Mouse (Mus musculus) thymus, adult 2 months (tissue): ENCODE results near the gene Gck. TPM values are rescaled to one million over a fixed set of nuclear protein-coding genes. Genes with fewer than 3 reads are reported as not detected.

Source experiments
- DNase-seq: peaks from one replicate; pipeline ENCODE4 v3.0.0; 2021
- H3K27ac ChIP-seq: fragments of 200-500 bp; 2 replicates; pipeline ENCODE4 v1.5.1; 2012; ENCODE audit warnings: low read length, control low read depth; ENCODE audit not compliant: control insufficient read depth, insufficient read depth
- H3K27me3 ChIP-seq: fragments of 200-500 bp; 2 replicates; pipeline ENCODE4 v1.6.1; 2012; ENCODE audit warnings: mild to moderate bottlenecking, low read length, moderate library complexity, mixed read lengths; ENCODE audit not compliant: control insufficient read depth, insufficient read depth
- H3K36me3 ChIP-seq: fragments of 200-500 bp; 2 replicates; pipeline ENCODE4 v1.6.1; 2012; ENCODE audit warnings: mild to moderate bottlenecking, low read length, moderate library complexity; ENCODE audit not compliant: control insufficient read depth, insufficient read depth
- H3K4me1 ChIP-seq: fragments of 200-500 bp; replicated peaks from 2 replicates; pipeline ENCODE4 v1.6.1; 2012; ENCODE audit warnings: low read length; ENCODE audit not compliant: control insufficient read depth, insufficient read depth
- H3K4me3 ChIP-seq: fragments of 200-500 bp; 2 replicates; pipeline ENCODE4 v1.5.1; 2012; ENCODE audit warnings: mild to moderate bottlenecking, low read length, control low read depth, moderate library complexity; ENCODE audit not compliant: control insufficient read depth, insufficient read depth
- CTCF ChIP-seq: fragments of 200-500 bp; IDR thresholded peaks from 2 replicates; pipeline ENCODE4 v1.5.1; 2012; ENCODE audit warnings: mild to moderate bottlenecking, control low read depth, low read length, moderate library complexity, borderline replicate concordance; ENCODE audit not compliant: control insufficient read depth, poor library complexity, insufficient read depth; ENCODE audit errors: extremely low read depth
- POLR2A ChIP-seq: fragments of 200-500 bp; IDR thresholded peaks from 2 replicates; pipeline ENCODE4 v1.6.1; 2012; ENCODE audit warnings: mild to moderate bottlenecking, low read length, control low read depth, moderate library complexity; ENCODE audit not compliant: control insufficient read depth, poor library complexity, insufficient read depth; ENCODE audit errors: extremely low read depth
- WGBS: fragments of 180-500 bp; shearing (Covaris S2); methylation state at CpG from one replicate; pipeline ENCODE4 v1.1.7; 2018; 5-methylcytosine and 5-hydroxymethylcytosine counted together
- polyA plus RNA-seq: library from polyadenylated mRNA; depleted of rRNA; stranded (reverse); fragments of >200 nt; gene quantifications from 2 replicates; pipeline ENCODE4 v1.2.3, GENCODE M21; 2012

Gene Gck
- polyA plus RNA-seq, 1 experiment: 0.58 TPM

DNA sequence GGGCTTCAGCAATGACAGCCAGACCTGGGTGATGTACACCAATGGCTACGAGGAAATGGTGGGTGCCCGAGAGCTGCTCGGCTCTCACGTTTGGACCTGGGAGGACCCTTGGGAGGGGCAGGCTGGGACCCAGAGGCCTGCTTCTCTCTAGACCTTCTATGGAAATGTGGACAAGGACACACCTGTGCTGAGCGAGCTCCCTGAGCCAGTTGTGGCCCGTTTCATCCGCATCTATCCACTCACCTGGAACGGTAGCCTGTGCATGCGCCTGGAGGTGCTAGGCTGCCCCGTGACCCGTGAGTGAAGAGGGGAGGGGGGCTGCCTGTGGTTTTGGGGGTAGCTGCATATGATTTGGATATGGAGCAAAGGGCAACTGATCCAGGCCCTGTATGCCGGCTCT, 81.6 kb downstream of the Gck start:
- H3K4me3 ChIP-seq: no peak overlapping the region
- H3K27me3 ChIP-seq: no peaks in the 10 kb centered on the region; the same call in 1 of the 2 replicates
- no peak for TF ChIP-seq POLR2A
- no peak for TF ChIP-seq CTCF
- H3K27ac ChIP-seq: no peak overlapping the region
- WGBS: 92% methylated on average over 12 of the region's 12 CpGs
- peaks cover 6% of the 10 kb centered on the region; the same call in 1 of the 2 replicates for H3K36me3 ChIP-seq
- no peaks in the 10 kb centered on the region for H3K4me1 ChIP-seq
- DNase-seq: no peak

DNA sequence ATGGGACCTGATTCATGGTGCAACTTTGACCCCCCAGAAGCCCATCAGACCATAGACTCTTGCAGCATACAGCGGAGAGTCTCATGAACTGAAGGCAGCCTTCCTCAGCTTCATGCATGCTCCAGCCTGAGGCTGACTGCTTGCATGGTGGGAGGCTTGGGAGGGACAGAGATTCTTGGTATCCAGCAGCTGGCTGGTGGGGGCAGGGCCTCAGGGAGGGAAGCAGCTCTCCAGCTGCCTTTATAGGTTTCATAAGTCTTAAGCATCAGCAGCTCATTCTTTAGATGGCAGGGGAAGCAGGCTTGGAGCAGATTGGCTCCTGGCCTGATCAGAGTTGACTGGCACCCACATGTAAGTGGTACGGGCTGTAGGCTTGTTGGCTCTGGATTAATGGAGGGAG, 82.7 kb downstream of the Gck start:
- Histone ChIP-seq H3K27ac (no peak overlapping the region), H3K27me3 (peaks cover 2% of the 10 kb centered on the region), H3K4me1 (peaks cover 2% of the 10 kb centered on the region; the same call in 1 of the 2 replicates), H3K4me3 (no peak overlapping the region), H3K36me3 (peaks cover 3% of the 10 kb centered on the region; the same call in 1 of the 2 replicates)
- DNase-seq: no peak
- WGBS: 100% methylated on average over 2 of the region's 2 CpGs
- TF ChIP-seq POLR2A (no peak), CTCF (no peak)

DNA sequence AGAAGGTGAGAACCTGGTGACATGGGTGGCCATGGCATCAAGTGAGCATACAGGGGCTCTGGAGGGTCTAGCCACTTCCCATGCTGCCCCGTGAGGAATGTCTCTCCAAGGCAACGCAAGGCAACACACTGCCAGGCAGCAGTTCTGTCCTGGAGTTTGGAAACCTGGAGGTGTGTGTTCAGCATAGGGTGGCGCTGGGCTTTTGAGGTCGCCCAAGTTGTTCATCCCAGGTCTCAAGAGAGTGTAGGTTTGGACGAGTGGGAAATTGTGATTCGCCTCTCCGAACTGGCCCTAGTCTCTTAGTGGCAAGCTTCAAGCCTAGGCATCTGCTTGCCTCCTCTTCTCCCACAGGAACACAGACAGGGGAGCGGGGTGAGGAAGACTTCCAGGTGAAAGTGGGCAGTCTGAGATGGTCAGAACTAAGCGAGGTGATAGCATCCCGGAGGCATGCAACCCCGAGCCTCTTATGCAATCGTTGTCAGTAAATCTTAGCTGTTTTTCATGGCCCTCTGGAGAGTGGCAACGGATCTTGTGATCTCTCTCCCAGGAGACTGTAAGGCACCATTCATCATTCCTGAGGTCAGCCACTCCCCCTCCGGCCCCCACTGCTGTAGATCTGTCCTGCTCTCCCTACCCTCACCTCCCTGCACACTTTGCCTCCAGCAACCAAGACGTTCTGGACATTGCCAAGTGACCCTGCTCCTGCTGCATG, 87.3 kb downstream of the Gck start:
- Histone ChIP-seq H3K4me1 (peaks cover 12% of the 10 kb centered on the region), H3K27ac (no peak overlapping the region), H3K36me3 (no peaks in the 10 kb centered on the region), H3K4me3 (no peak overlapping the region), H3K27me3 (peaks cover 14% of the 10 kb centered on the region)
- whole genome bisulfite sequencing: 54% methylated on average over 15 of the region's 15 CpGs
- TF ChIP-seq CTCF (no peak), POLR2A (no peak)
- DNase-seq: no peak

DNA sequence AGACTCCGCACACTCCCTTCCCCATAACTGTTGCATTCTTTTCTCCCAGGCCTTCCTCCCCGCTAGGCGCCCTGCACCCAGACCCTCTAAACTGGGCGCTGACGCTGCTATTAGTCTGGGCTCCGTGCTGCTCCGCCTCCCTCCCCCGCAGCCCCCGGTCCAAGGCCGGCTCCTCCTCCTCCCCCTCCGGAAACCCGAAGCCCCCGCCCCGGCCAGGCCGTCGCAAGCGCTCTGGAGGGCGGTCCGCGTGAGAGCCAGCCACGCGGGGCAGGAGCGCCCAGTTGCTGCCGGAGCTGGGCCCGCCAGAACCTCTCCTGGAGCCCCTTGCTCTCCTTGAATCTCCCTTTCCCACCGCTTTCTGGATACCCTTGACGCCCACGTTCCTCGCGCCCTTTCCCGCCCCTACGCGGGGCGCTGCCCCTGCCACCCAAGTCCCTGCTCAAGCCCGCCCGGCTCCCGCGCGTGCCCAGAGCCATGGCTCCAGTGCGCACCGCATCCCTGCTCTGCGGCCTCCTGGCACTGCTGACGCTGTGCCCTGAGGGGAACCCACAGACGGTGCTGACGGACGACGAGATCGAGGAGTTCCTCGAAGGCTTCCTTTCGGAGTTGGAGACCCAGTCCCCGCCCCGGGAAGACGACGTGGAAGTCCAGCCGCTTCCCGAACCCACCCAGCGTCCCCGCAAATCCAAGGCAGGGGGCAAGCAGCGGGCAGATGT, 88.0 kb downstream of the Gck start, which contains the start of gene Aebp1:
TSS of gene Aebp1 (plus strand) at position 270 of the 716 bp plus-strand sequence.
- no peak for TF ChIP-seq POLR2A
- no peak for TF ChIP-seq CTCF
- DNase-seq: peak; percentile 18
- no peaks in the 10 kb centered on the region for H3K36me3 ChIP-seq
- WGBS: 5% methylated on average over 59 of the region's 59 CpGs
- no peak within 1 kb of the TSS for H3K27ac ChIP-seq
- peaks cover 12% of the 10 kb centered on the region for H3K4me1 ChIP-seq
- peaks cover 14% of the 10 kb centered on the region for H3K27me3 ChIP-seq
- peak within 1 kb of the TSS; percentile 30 for H3K4me3 ChIP-seq

DNA sequence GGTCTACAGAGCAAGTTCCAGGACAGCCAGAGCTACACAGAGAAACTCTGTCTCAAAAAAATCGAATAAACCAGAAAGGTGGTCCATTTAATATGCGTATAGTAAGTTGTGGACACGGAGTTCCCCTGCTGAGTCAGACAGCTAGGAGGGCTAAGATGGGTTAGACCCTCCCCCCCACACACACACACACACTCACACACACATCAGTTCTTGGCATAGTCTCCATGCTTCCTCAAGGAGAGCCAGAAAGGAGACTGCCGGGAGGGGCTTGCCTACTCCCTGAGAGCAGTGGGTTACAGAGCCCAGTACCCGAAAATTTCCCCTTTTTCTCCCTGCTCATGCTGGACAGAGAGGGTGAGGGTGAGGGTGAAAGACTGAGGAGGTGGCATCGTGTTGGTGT, 89.2 kb downstream of the Gck start:
- Histone ChIP-seq H3K4me1 (peaks cover 12% of the 10 kb centered on the region), H3K27ac (no peak overlapping the region), H3K27me3 (peaks cover 14% of the 10 kb centered on the region), H3K4me3 (no peak overlapping the region), H3K36me3 (no peaks in the 10 kb centered on the region)
- DNase-seq: no peak
- 46% methylated on average over 6 of the region's 6 CpGs for WGBS
- TF ChIP-seq CTCF: no peak
- no peak for TF ChIP-seq POLR2A

DNA sequence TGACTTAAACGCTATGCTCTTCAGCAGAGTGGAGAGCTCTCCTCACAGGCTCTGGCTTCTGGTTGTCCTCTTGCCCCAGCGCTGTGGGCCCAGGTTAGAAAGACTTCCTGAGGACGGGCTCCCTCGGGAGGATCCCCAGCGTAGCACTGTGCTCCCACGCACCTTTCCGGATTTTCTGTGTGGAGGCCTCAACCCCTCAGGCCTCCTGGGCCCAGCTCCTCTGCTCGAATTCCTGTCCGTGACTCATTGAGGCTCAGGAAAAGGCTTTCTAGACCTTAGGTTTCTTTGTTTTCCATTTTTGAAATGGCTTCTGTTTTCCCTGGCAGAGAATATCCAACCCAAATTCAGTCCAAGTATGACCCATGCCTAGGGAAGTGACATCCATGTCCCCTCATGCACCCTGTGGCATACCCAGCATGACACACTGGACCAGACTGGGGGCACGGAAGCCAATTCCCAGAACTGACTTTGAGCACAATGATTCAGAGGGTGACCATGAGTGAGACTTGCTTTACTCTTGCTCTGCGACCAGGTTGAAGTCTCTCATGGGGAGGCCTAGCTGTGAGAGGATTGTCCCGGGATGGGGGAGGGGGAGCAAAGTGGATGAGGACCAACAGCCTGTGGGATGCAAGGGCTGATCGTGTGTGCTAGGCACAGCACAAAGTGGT, 89.9 kb downstream of the Gck start:
- no peak for DNase-seq
- 94% methylated on average over 13 of the region's 13 CpGs for WGBS
- Histone ChIP-seq H3K36me3 (no peaks in the 10 kb centered on the region), H3K27me3 (peaks cover 14% of the 10 kb centered on the region), H3K4me3 (no peak overlapping the region), H3K4me1 (peaks cover 12% of the 10 kb centered on the region), H3K27ac (no peak overlapping the region)
- TF ChIP-seq POLR2A (no peak), CTCF (no peak)
